Mouse (Mus musculus) cerebellum, postnatal 10 days (tissue): ENCODE data around the gene Jmjd1c.

Source experiments
- DNase-seq, 2 experiments: peaks; one replicate each; pipeline ENCODE4 v3.0.0; 2021; ENCODE audit warnings: mixed read lengths in 2 of 2

Gene Jmjd1c

GRCm38 (mm10) chr10:67095798-67096620, at the start of gene Jmjd1c:
Gene Jmjd1c, plus strand, starts transcription at chr10:67096125.
- DNase-seq, result peak; percentile 89 to 93

- DNase-seq, result peak in 1 of 2 experiments; percentile 33
Measured at GRCm38 (mm10) chr10:67047712-67048645, 47.9 kb upstream of the Jmjd1c start.

GRCm38 (mm10) chr10:67048871-67049615, 46.9 kb upstream of the Jmjd1c start:
- no peak for DNase-seq

GRCm38 (mm10) chr10:67049621-67050020, 46.3 kb upstream of the Jmjd1c start:
- DNase-seq, result no peak

- no peak for DNase-seq
Measured at GRCm38 (mm10) chr10:67050766-67051165, 45.2 kb upstream of the Jmjd1c start.

- no peak for DNase-seq
Measured at GRCm38 (mm10) chr10:67051466-67051865, 44.5 kb upstream of the Jmjd1c start.

- DNase-seq, result no peak
Measured at GRCm38 (mm10) chr10:67052429-67052828, 43.5 kb upstream of the Jmjd1c start.

- DNase-seq, result no peak
Measured at GRCm38 (mm10) chr10:67053475-67053874, 42.5 kb upstream of the Jmjd1c start.

- DNase-seq, result peak; percentile 70 to 82
Measured at GRCm38 (mm10) chr10:67055867-67056856, 39.8 kb upstream of the Jmjd1c start.

GRCm38 (mm10) chr10:67057208-67057607, 38.7 kb upstream of the Jmjd1c start:
- peak in 1 of 2 experiments; percentile 38 for DNase-seq

GRCm38 (mm10) chr10:67057696-67058095, 38.2 kb upstream of the Jmjd1c start:
- peak in 1 of 2 experiments; percentile 47 for DNase-seq

GRCm38 (mm10) chr10:67058297-67058696, 37.6 kb upstream of the Jmjd1c start:
- peak; percentile 91 to 94 for DNase-seq

- peak; percentile 65 to 71 for DNase-seq
Measured at GRCm38 (mm10) chr10:67058702-67059101, 37.2 kb upstream of the Jmjd1c start.

GRCm38 (mm10) chr10:67061367-67061801, 34.5 kb upstream of the Jmjd1c start:
- DNase-seq, result peak; percentile 70 to 71

- peak in 1 of 2 experiments; percentile 39 for DNase-seq
Measured at GRCm38 (mm10) chr10:67061823-67062222, 34.1 kb upstream of the Jmjd1c start.

GRCm38 (mm10) chr10:67065277-67065887, 30.5 kb upstream of the Jmjd1c start:
- DNase-seq, result no peak

GRCm38 (mm10) chr10:67065927-67066326, 30.0 kb upstream of the Jmjd1c start:
- DNase-seq, result no peak

- DNase-seq, result peak; percentile 76 to 83
Measured at GRCm38 (mm10) chr10:67066421-67066820, 29.5 kb upstream of the Jmjd1c start.

GRCm38 (mm10) chr10:67069013-67069412, 26.9 kb upstream of the Jmjd1c start:
- DNase-seq, result no peak

GRCm38 (mm10) chr10:67071389-67071788, 24.5 kb upstream of the Jmjd1c start:
- DNase-seq, result no peak

GRCm38 (mm10) chr10:67071884-67072283, 24.0 kb upstream of the Jmjd1c start:
- no peak for DNase-seq
